Mouse (Mus musculus) CH12.LX (cell line): Measurements from ENCODE around the gene Zfhx3. TPM values are rescaled to one million over a fixed set of nuclear protein-coding genes. Genes with fewer than 3 reads are reported as not detected.

Source experiments
- DNase-seq: peaks from one replicate; pipeline ENCODE4 v3.0.0-alpha.2; 2013; ENCODE audit errors: extremely low read depth
- H3K27ac ChIP-seq: 2 replicates; pipeline ENCODE4 v1.5.1; 2012; ENCODE audit warnings: low read depth, mild to moderate bottlenecking, control low read depth, moderate library complexity; ENCODE audit not compliant: insufficient read depth
- H3K27me3 ChIP-seq: replicated peaks from 2 replicates; pipeline ENCODE3; 2012; ENCODE audit warnings: inconsistent platforms
- H3K36me3 ChIP-seq, 2 experiments: replicated peaks in 1 of 2; 2 replicates each; pipeline versions ENCODE3 to v1.6.1; 2012; ENCODE audit warnings: inconsistent platforms in 1 of 2, low read length in 1 of 2, mild to moderate bottlenecking in 1 of 2, mixed read lengths in 1 of 2, moderate library complexity in 1 of 2; ENCODE audit not compliant: control insufficient read depth in 1 of 2, insufficient read depth in 1 of 2
- H3K4me1 ChIP-seq, 2 experiments: 2 replicates each; pipeline ENCODE4 v1.6.1; 2012; ENCODE audit warnings: inconsistent platforms in 1 of 2, moderate library complexity in 1 of 2; ENCODE audit not compliant: insufficient read depth in 2 of 2, control insufficient read depth in 1 of 2
- H3K4me2 ChIP-seq: 2 replicates; pipeline ENCODE4 v1.6.1; 2012; ENCODE audit warnings: low read depth, mild to moderate bottlenecking, control low read depth; ENCODE audit not compliant: poor library complexity, insufficient read depth, severe bottlenecking
- H3K4me3 ChIP-seq, 3 experiments: fragments of 150-350 bp in 1 of 3; sonication (generic) in 1 of 3; replicated peaks in 1 of 3; 2 replicates each; pipeline versions ENCODE3 to v1.5.1; 2011 to 2012; ENCODE audit warnings: low read depth in 2 of 3, low read length in 2 of 3, mild to moderate bottlenecking in 2 of 3, moderate library complexity in 2 of 3, control low read depth in 1 of 3, improper control_type of control experiment in 1 of 3, inconsistent platforms in 1 of 3, mixed read lengths in 1 of 3; ENCODE audit not compliant: poor library complexity in 1 of 3
- H3K79me2 ChIP-seq: replicated peaks from 2 replicates; pipeline ENCODE4 v1.6.1; 2012; ENCODE audit warnings: mild to moderate bottlenecking, moderate library complexity; ENCODE audit not compliant: control insufficient read depth, poor library complexity, insufficient read depth, severe bottlenecking; ENCODE audit errors: extremely low read depth
- H3K9ac ChIP-seq: 2 replicates; pipeline ENCODE4 v1.6.1; 2012; ENCODE audit warnings: low read depth, mild to moderate bottlenecking, control low read depth, moderate library complexity; ENCODE audit not compliant: insufficient read depth
- H3K9me3 ChIP-seq: replicated peaks from 2 replicates; pipeline ENCODE3; 2012; ENCODE audit warnings: low read length, inconsistent platforms, mixed read lengths
- CHD1 ChIP-seq: IDR thresholded peaks from 2 replicates; pipeline ENCODE4 v1.6.1; 2012; ENCODE audit warnings: low read depth, low read length, improper control_type of control experiment, inconsistent platforms
- CTCF ChIP-seq, 2 experiments: IDR thresholded peaks in 1 of 2; conservative IDR thresholded peaks in 1 of 2; 2 replicates each; pipeline ENCODE4 v1.5.1; 2011 to 2012; ENCODE audit warnings: low read depth in 2 of 2, low read length in 2 of 2, improper control_type of control experiment in 1 of 2, inconsistent platforms in 1 of 2, mild to moderate bottlenecking in 1 of 2, moderate library complexity in 1 of 2
- E2F4 ChIP-seq: IDR thresholded peaks from 2 replicates; pipeline ENCODE4 v1.6.1; 2011; ENCODE audit warnings: low read depth, low read length, improper control_type of control experiment; ENCODE audit not compliant: insufficient replicate concordance
- ELF1 ChIP-seq: IDR thresholded peaks from 2 replicates; pipeline ENCODE4 v1.6.1; 2014; ENCODE audit warnings: low read depth, mild to moderate bottlenecking, inconsistent platforms, low read length, improper control_type of control experiment
- ETS1 ChIP-seq: conservative IDR thresholded peaks from 2 replicates; pipeline ENCODE4 v1.6.1; 2012; ENCODE audit warnings: low read depth, mild to moderate bottlenecking, inconsistent platforms, low read length, improper control_type of control experiment, moderate library complexity
- IRF4 ChIP-seq: IDR thresholded peaks from 2 replicates; pipeline ENCODE4 v1.6.1; 2014; ENCODE audit warnings: low read depth, mild to moderate bottlenecking, inconsistent platforms, low read length, improper control_type of control experiment
- JUND ChIP-seq: conservative IDR thresholded peaks from 2 replicates; pipeline ENCODE4 v1.6.1; 2011; ENCODE audit warnings: low read depth, low read length, improper control_type of control experiment
- KAT2A ChIP-seq: IDR thresholded peaks from 2 replicates; pipeline ENCODE4 v1.6.1; 2012; ENCODE audit warnings: low read length, improper control_type of control experiment, inconsistent platforms; ENCODE audit not compliant: insufficient replicate concordance
- MAFK ChIP-seq: IDR thresholded peaks from 2 replicates; pipeline ENCODE4 v1.6.1; 2011; ENCODE audit warnings: low read length, improper control_type of control experiment; ENCODE audit not compliant: insufficient replicate concordance
- MAX ChIP-seq: IDR thresholded peaks from 2 replicates; pipeline ENCODE4 v1.6.1; 2011; ENCODE audit warnings: low read length, improper control_type of control experiment
- MAZ ChIP-seq: IDR thresholded peaks from 2 replicates; pipeline ENCODE4 v1.6.1; 2012; ENCODE audit warnings: low read depth, mild to moderate bottlenecking, inconsistent platforms, low read length, improper control_type of control experiment, moderate library complexity
- MEF2A ChIP-seq: IDR thresholded peaks from 2 replicates; pipeline ENCODE4 v1.6.1; 2014; ENCODE audit warnings: low read depth, mild to moderate bottlenecking, inconsistent platforms, low read length, improper control_type of control experiment, borderline replicate concordance
- NELFE ChIP-seq: IDR thresholded peaks from 2 replicates; pipeline ENCODE4 v1.6.1; 2011; ENCODE audit warnings: low read depth, low read length, improper control_type of control experiment
- NRF1 ChIP-seq: IDR thresholded peaks from 2 replicates; pipeline ENCODE4 v1.6.1; 2014; ENCODE audit warnings: low read depth, mild to moderate bottlenecking, inconsistent platforms, low read length, improper control_type of control experiment, moderate library complexity
- POLR2AphosphoS2 ChIP-seq: IDR thresholded peaks from 2 replicates; pipeline ENCODE4 v1.6.1; 2011; ENCODE audit warnings: low read depth, low read length, improper control_type of control experiment
- SMC3 ChIP-seq: IDR thresholded peaks from 2 replicates; pipeline ENCODE4 v1.6.1; 2011; ENCODE audit warnings: low read depth, low read length, improper control_type of control experiment
- TBP ChIP-seq: conservative IDR thresholded peaks from 2 replicates; pipeline ENCODE4 v1.6.1; 2011; ENCODE audit warnings: low read depth, low read length, improper control_type of control experiment
- TCF12 ChIP-seq: IDR thresholded peaks from 2 replicates; pipeline ENCODE4 v1.6.1; 2014; ENCODE audit warnings: low read depth, mild to moderate bottlenecking, inconsistent platforms, low read length, improper control_type of control experiment
- UBTF ChIP-seq: IDR thresholded peaks from 2 replicates; pipeline ENCODE4 v1.6.1; 2012; ENCODE audit warnings: low read depth, mild to moderate bottlenecking, inconsistent platforms, low read length, improper control_type of control experiment, moderate library complexity
- ZKSCAN1 ChIP-seq: IDR thresholded peaks from 2 replicates; pipeline ENCODE4 v1.6.1; 2012; ENCODE audit warnings: low read depth, inconsistent platforms, low read length, improper control_type of control experiment, borderline replicate concordance
- ZNF384 ChIP-seq: IDR thresholded peaks from 2 replicates; pipeline ENCODE4 v1.6.1; 2012; ENCODE audit warnings: low read depth, low read length, improper control_type of control experiment, inconsistent platforms
- dilution Hi-C: fragments of 300-500 bp; cut with MboI; formaldehyde crosslinking; loops from 2 replicates; pipeline ENCODE4 v1.14.3; 2020; ENCODE audit warnings: low sequenced_read_pairs; ENCODE audit not compliant: extremely low pct_unique_long_range_greater_than_20kb, extremely low pct_ligation_motif_present
- in situ Hi-C: fragments of 300-500 bp; cut with MboI; formaldehyde crosslinking; loops from 3 replicates; pipeline ENCODE4 v1.14.3; 2019; ENCODE audit warnings: low sequenced_read_pairs, low pct_ligation_motif_present, low pct_unique_long_range_greater_than_20kb, mixed read lengths
- polyA plus RNA-seq: library from polyadenylated mRNA; unstranded; fragments of >175 nt; gene quantifications from 2 replicates; pipeline ENCODE4 v1.2.1, GENCODE M21; 2012; ENCODE audit warnings: low read depth; ENCODE audit not compliant: insufficient read length
- total RNA-seq, 2 experiments: library from RNA; depleted of rRNA; stranded (reverse); fragments of 300-350 nt in 1 of 2; fragments of >200 nt in 1 of 2; gene quantifications; 2 replicates each; pipeline ENCODE4 v1.2.3; 2012 to 2014

The Zfhx3 gene
- total and polyA plus RNA-seq, 3 experiments = 0.05 to 0.76 (median 0.68) TPM

DNA sequence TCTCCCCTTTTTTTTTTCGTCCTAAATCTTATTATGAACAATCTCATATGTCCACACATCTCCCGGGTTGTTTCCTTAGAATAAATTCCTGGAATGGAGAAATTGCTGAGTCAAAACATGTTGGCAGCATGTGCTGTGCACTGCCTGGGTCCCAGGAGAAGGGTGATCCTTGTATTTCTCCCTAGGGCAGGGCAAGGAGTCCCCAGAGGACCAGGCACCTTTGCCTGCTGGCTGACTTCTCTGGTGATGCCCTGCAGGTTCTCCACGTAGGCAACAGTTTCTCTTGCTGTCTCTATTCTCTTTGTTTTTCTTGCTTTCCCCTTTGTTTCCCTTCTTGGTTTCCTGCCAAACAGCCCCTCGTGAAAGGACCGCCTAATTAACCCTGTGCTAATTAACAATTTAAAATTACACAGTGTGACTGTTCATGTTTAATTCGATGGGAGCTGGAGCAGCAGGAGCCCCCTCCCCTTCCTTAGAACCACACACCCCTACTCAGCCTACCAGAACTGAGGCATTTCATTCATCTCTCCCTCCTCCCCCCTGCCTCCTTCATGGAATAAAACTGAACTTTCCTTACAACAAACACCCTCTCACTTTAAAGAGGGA is 845.8 kb downstream of the Zfhx3 start:
- in situ Hi-C loops = no loop called here
- H3K4me2 ChIP-seq = no peak overlapping the region
- H3K4me1 ChIP-seq = peaks cover 3 to 22% of the 10 kb centered on the region in 2 experiments; a peak in 3 of 4 replicates
- H3K27ac ChIP-seq = no peak overlapping the region
- TF ChIP-seq CTCF (conservative IDR thresholded peaks at IDR 0.05 in 1 of 2, IDR thresholded peaks at IDR 0.05 in 1 of 2; ENCODE audit: low read depth in 2 of 2, low read length in 2 of 2) (no peak), MAFK (no peak)
- H3K36me3 ChIP-seq = peaks cover 0 to 13% of the 10 kb centered on the region in 2 experiments
- no peaks in the 10 kb centered on the region for H3K79me2 ChIP-seq
- H3K27me3 ChIP-seq = peaks cover 20% of the 10 kb centered on the region
- dilution Hi-C loops = no loop called here
- H3K9me3 ChIP-seq = peaks cover 16% of the 10 kb centered on the region
- DNase-seq = no peak
- H3K4me3 ChIP-seq = no peak overlapping the region
- H3K9ac ChIP-seq = no peak overlapping the region

DNA sequence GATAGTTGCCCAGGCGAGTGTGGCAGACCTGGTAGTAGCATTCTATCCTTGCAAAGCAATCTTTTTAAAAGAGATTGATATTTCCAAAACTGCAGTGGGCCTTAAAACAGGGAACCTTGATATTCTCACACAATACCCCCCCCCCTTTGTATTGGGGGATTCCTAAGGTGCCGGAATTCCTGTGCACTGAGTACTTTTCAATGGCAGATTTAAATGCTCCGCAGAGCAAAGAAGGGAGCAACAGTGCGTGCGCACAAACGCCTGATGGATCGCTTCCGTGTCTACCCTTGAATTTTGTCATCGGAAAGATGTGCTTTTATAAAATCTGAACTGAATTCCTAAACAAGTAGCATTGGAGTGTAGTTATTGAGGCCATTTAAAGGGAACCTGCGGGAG is 846.3 kb downstream of the Zfhx3 start:
- no peak overlapping the region for H3K9ac ChIP-seq
- TF ChIP-seq POLR2AphosphoS2 (no peak), MAZ (no peak), NRF1 (no peak), TBP (no peak), UBTF (no peak), CHD1 (no peak), MEF2A (no peak), IRF4 (no peak), JUND (no peak), ETS1 (no peak), E2F4 (no peak), TCF12 (no peak), ZKSCAN1 (no peak), ELF1 (no peak), ZNF384 (no peak), NELFE (no peak), KAT2A (no peak), MAX (no peak), SMC3 (no peak)
- H3K4me1 ChIP-seq = peaks cover 3 to 22% of the 10 kb centered on the region in 2 experiments; a peak in 3 of 4 replicates
- H3K36me3 ChIP-seq = peaks cover under 1 to 17% of the 10 kb centered on the region in 2 experiments
- peaks cover 20% of the 10 kb centered on the region for H3K27me3 ChIP-seq
- H3K79me2 ChIP-seq = no peaks in the 10 kb centered on the region
- H3K4me3 ChIP-seq = no peak overlapping the region
- dilution Hi-C loops (no loop called here), in situ Hi-C loops (no loop called here)
- DNase-seq = no peak
- no peak overlapping the region for H3K27ac ChIP-seq
- peaks cover 21% of the 10 kb centered on the region for H3K9me3 ChIP-seq
- H3K4me2 ChIP-seq = no peak overlapping the region
